Mouse (Mus musculus) CH12.LX (cell line): ENCODE measurements at regions not wholly inside any gene's neighbourhood (a gene's known extent, or its start where the extent isn't known, plus 50 kb on each side); places are given as distances from the start of the nearest gene placed in this dataset.

Source experiments
- DNase-seq: peaks from one replicate; pipeline ENCODE4 v3.0.0-alpha.2; 2013; ENCODE audit errors: extremely low read depth
- H3K27ac ChIP-seq: 2 replicates; pipeline ENCODE4 v1.5.1; 2012; ENCODE audit warnings: low read depth, mild to moderate bottlenecking, control low read depth, moderate library complexity; ENCODE audit not compliant: insufficient read depth
- H3K27me3 ChIP-seq: replicated peaks from 2 replicates; pipeline ENCODE3; 2012; ENCODE audit warnings: inconsistent platforms
- H3K36me3 ChIP-seq, 2 experiments: replicated peaks in 1 of 2; 2 replicates each; pipeline versions ENCODE3 to v1.6.1; 2012; ENCODE audit warnings: inconsistent platforms in 1 of 2, low read length in 1 of 2, mild to moderate bottlenecking in 1 of 2, mixed read lengths in 1 of 2, moderate library complexity in 1 of 2; ENCODE audit not compliant: control insufficient read depth in 1 of 2, insufficient read depth in 1 of 2
- H3K4me1 ChIP-seq, 2 experiments: 2 replicates each; pipeline ENCODE4 v1.6.1; 2012; ENCODE audit warnings: inconsistent platforms in 1 of 2, moderate library complexity in 1 of 2; ENCODE audit not compliant: insufficient read depth in 2 of 2, control insufficient read depth in 1 of 2
- H3K4me2 ChIP-seq: 2 replicates; pipeline ENCODE4 v1.6.1; 2012; ENCODE audit warnings: low read depth, mild to moderate bottlenecking, control low read depth; ENCODE audit not compliant: poor library complexity, insufficient read depth, severe bottlenecking
- H3K4me3 ChIP-seq, 3 experiments: fragments of 150-350 bp in 1 of 3; sonication (generic) in 1 of 3; replicated peaks in 1 of 3; 2 replicates each; pipeline versions ENCODE3 to v1.5.1; 2011 to 2012; ENCODE audit warnings: low read depth in 2 of 3, low read length in 2 of 3, mild to moderate bottlenecking in 2 of 3, moderate library complexity in 2 of 3, control low read depth in 1 of 3, improper control_type of control experiment in 1 of 3, inconsistent platforms in 1 of 3, mixed read lengths in 1 of 3; ENCODE audit not compliant: poor library complexity in 1 of 3
- H3K79me2 ChIP-seq: replicated peaks from 2 replicates; pipeline ENCODE4 v1.6.1; 2012; ENCODE audit warnings: mild to moderate bottlenecking, moderate library complexity; ENCODE audit not compliant: control insufficient read depth, poor library complexity, insufficient read depth, severe bottlenecking; ENCODE audit errors: extremely low read depth
- H3K9ac ChIP-seq: 2 replicates; pipeline ENCODE4 v1.6.1; 2012; ENCODE audit warnings: low read depth, mild to moderate bottlenecking, control low read depth, moderate library complexity; ENCODE audit not compliant: insufficient read depth
- H3K9me3 ChIP-seq: replicated peaks from 2 replicates; pipeline ENCODE3; 2012; ENCODE audit warnings: low read length, inconsistent platforms, mixed read lengths
- CHD1 ChIP-seq: IDR thresholded peaks from 2 replicates; pipeline ENCODE4 v1.6.1; 2012; ENCODE audit warnings: low read depth, low read length, improper control_type of control experiment, inconsistent platforms
- ELF1 ChIP-seq: IDR thresholded peaks from 2 replicates; pipeline ENCODE4 v1.6.1; 2014; ENCODE audit warnings: low read depth, mild to moderate bottlenecking, inconsistent platforms, low read length, improper control_type of control experiment
- EP300 ChIP-seq: IDR thresholded peaks from 2 replicates; pipeline ENCODE4 v1.6.1; 2011; ENCODE audit warnings: low read length, improper control_type of control experiment
- ETS1 ChIP-seq: conservative IDR thresholded peaks from 2 replicates; pipeline ENCODE4 v1.6.1; 2012; ENCODE audit warnings: low read depth, mild to moderate bottlenecking, inconsistent platforms, low read length, improper control_type of control experiment, moderate library complexity
- GABPA ChIP-seq: IDR thresholded peaks from 2 replicates; pipeline ENCODE4 v1.6.1; 2012; ENCODE audit warnings: low read depth, low read length, improper control_type of control experiment, inconsistent platforms; ENCODE audit not compliant: insufficient replicate concordance
- HCFC1 ChIP-seq: IDR thresholded peaks from 2 replicates; pipeline ENCODE4 v1.6.1; 2012; ENCODE audit warnings: low read depth, mild to moderate bottlenecking, inconsistent platforms, low read length, improper control_type of control experiment
- IRF4 ChIP-seq: IDR thresholded peaks from 2 replicates; pipeline ENCODE4 v1.6.1; 2014; ENCODE audit warnings: low read depth, mild to moderate bottlenecking, inconsistent platforms, low read length, improper control_type of control experiment
- JUN ChIP-seq: IDR thresholded peaks from 2 replicates; pipeline ENCODE4 v1.6.1; 2011; ENCODE audit warnings: low read depth, mild to moderate bottlenecking, low read length, improper control_type of control experiment, moderate library complexity; ENCODE audit not compliant: insufficient read depth
- KAT2A ChIP-seq: IDR thresholded peaks from 2 replicates; pipeline ENCODE4 v1.6.1; 2012; ENCODE audit warnings: low read length, improper control_type of control experiment, inconsistent platforms; ENCODE audit not compliant: insufficient replicate concordance
- MAX ChIP-seq: IDR thresholded peaks from 2 replicates; pipeline ENCODE4 v1.6.1; 2011; ENCODE audit warnings: low read length, improper control_type of control experiment
- MAZ ChIP-seq: IDR thresholded peaks from 2 replicates; pipeline ENCODE4 v1.6.1; 2012; ENCODE audit warnings: low read depth, mild to moderate bottlenecking, inconsistent platforms, low read length, improper control_type of control experiment, moderate library complexity
- MXI1 ChIP-seq: IDR thresholded peaks from 2 replicates; pipeline ENCODE4 v1.6.1; 2011; ENCODE audit warnings: mild to moderate bottlenecking, low read depth, low read length, improper control_type of control experiment
- NRF1 ChIP-seq: IDR thresholded peaks from 2 replicates; pipeline ENCODE4 v1.6.1; 2014; ENCODE audit warnings: low read depth, mild to moderate bottlenecking, inconsistent platforms, low read length, improper control_type of control experiment, moderate library complexity
- PAX5 ChIP-seq: IDR thresholded peaks from 2 replicates; pipeline ENCODE4 v1.6.1; 2012; ENCODE audit warnings: low read length, inconsistent platforms, mixed read lengths
- POLR2AphosphoS2 ChIP-seq: IDR thresholded peaks from 2 replicates; pipeline ENCODE4 v1.6.1; 2011; ENCODE audit warnings: low read depth, low read length, improper control_type of control experiment
- RCOR1 ChIP-seq: conservative IDR thresholded peaks from 2 replicates; pipeline ENCODE4 v1.6.1; 2012; ENCODE audit warnings: low read depth, mild to moderate bottlenecking, inconsistent platforms, low read length, improper control_type of control experiment
- SIN3A ChIP-seq: IDR thresholded peaks from 2 replicates; pipeline ENCODE4 v1.6.1; 2012; ENCODE audit warnings: low read length, improper control_type of control experiment, inconsistent platforms
- SMC3 ChIP-seq: IDR thresholded peaks from 2 replicates; pipeline ENCODE4 v1.6.1; 2011; ENCODE audit warnings: low read depth, low read length, improper control_type of control experiment
- TBP ChIP-seq: conservative IDR thresholded peaks from 2 replicates; pipeline ENCODE4 v1.6.1; 2011; ENCODE audit warnings: low read depth, low read length, improper control_type of control experiment
- UBTF ChIP-seq: IDR thresholded peaks from 2 replicates; pipeline ENCODE4 v1.6.1; 2012; ENCODE audit warnings: low read depth, mild to moderate bottlenecking, inconsistent platforms, low read length, improper control_type of control experiment, moderate library complexity
- USF1 ChIP-seq: IDR thresholded peaks from 2 replicates; pipeline ENCODE4 v1.6.1; 2014; ENCODE audit warnings: low read depth, mild to moderate bottlenecking, inconsistent platforms, low read length, improper control_type of control experiment
- USF2 ChIP-seq: conservative IDR thresholded peaks from 2 replicates; pipeline ENCODE4 v1.6.1; 2011; ENCODE audit warnings: low read depth, low read length, improper control_type of control experiment
- ZKSCAN1 ChIP-seq: IDR thresholded peaks from 2 replicates; pipeline ENCODE4 v1.6.1; 2012; ENCODE audit warnings: low read depth, inconsistent platforms, low read length, improper control_type of control experiment, borderline replicate concordance
- dilution Hi-C: fragments of 300-500 bp; cut with MboI; formaldehyde crosslinking; loops from 2 replicates; pipeline ENCODE4 v1.14.3; 2020; ENCODE audit warnings: low sequenced_read_pairs; ENCODE audit not compliant: extremely low pct_unique_long_range_greater_than_20kb, extremely low pct_ligation_motif_present
- in situ Hi-C: fragments of 300-500 bp; cut with MboI; formaldehyde crosslinking; loops from 3 replicates; pipeline ENCODE4 v1.14.3; 2019; ENCODE audit warnings: low sequenced_read_pairs, low pct_ligation_motif_present, low pct_unique_long_range_greater_than_20kb, mixed read lengths

DNA sequence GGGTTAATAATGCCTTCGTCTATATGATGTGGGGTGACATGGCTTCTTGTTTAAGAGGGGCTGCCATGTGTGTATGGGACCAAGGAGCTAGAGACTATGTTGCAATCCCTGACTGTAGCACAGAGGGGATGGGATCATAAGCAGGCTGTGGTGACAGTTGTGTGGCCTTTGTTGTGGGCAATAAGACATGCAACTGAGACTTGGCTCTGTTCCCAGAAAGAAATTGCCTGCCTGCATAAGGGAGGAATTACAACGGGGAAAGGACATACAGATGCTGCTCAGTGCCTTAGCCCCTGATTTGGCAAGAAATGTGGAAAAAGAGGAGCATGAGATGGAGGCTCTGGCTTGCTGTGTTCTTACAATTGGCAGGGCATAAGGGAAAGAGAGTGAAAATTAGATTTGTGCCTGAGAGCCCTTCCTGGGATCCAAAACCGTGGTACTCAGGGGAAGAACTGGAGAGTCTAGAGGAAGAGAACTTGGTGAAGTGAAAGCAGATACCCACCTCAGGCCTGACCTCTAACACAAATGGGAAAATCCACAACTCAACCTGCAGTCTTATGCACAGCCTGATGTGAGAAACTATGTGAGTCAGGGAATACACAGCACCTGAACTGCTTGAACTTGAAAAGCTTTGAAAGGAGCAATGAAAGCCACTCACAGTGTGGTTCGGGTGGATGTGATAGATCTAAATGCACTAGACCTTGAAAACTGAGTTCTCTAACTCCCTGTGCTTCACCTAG lies 271.9 kb downstream of the 4930544G11Rik start:
- in situ Hi-C loops, result no loop called here
- TF ChIP-seq MAX (no peak), KAT2A (no peak), RCOR1 (no peak), POLR2AphosphoS2 (no peak), HCFC1 (no peak), ELF1 (no peak), CHD1 (no peak), GABPA (no peak), MXI1 (no peak), USF1 (no peak), ZKSCAN1 (no peak), JUN (no peak), TBP (no peak)
- TF ChIP-seq, all 38 proteins: peak for 0
- dilution Hi-C loops, result no loop called here
- Histone ChIP-seq H3K4me3 (no peak overlapping the region), H3K27ac (no peak overlapping the region), H3K9ac (no peak overlapping the region), H3K36me3 (no peaks in the 10 kb centered on the region), H3K79me2 (no peaks in the 10 kb centered on the region), H3K9me3 (no peaks in the 10 kb centered on the region), H3K27me3 (no peaks in the 10 kb centered on the region), H3K4me1 (peaks cover 7 to 21% of the 10 kb centered on the region in 2 experiments; a peak in 3 of 4 replicates), H3K4me2 (peak overlapping the region; percentile 14; the same call in 1 of the 2 replicates)
- DNase-seq, result peak; percentile 27

DNA sequence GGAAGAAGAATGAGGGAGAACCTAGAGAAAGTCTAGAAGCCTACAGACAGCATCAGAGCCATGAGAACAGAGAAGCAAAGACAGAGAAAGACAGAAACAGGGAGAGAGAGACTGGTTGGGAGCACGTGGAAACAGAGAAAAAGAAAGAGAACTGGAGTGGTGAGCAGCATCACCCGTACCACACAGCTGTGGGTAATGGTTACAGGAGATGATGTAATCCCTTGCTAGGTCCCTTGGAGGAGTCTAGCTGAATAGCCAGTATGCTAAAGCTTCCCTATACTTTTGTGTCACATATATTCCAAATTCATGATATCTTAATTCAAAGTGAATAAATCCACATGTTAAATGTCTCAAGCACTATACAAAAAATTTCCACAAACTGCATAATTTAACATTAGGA lies 284.0 kb downstream of the 4930544G11Rik start:
- peaks cover 0 to 4% of the 10 kb centered on the region in 2 experiments; a peak in 1 of 4 replicates for H3K4me1 ChIP-seq
- H3K9me3 ChIP-seq, result no peaks in the 10 kb centered on the region
- no peak overlapping the region for H3K4me3 ChIP-seq
- no peak for TF ChIP-seq EP300
- TF ChIP-seq IRF4, result no peak
- TF ChIP-seq ETS1, result no peak
- TF ChIP-seq SMC3, result no peak
- TF ChIP-seq MAZ, result no peak
- no peak for TF ChIP-seq USF1
- no peak for TF ChIP-seq JUN
- TF ChIP-seq PAX5, result no peak
- TF ChIP-seq UBTF, result no peak
- no peak for TF ChIP-seq SIN3A
- no peak for TF ChIP-seq NRF1
- TF ChIP-seq POLR2AphosphoS2, result no peak
- TF ChIP-seq HCFC1, result no peak
- no peak for TF ChIP-seq USF2
- TF ChIP-seq, all 38 proteins: peak for 0
- DNase-seq, result peak; percentile 6
- Histone ChIP-seq H3K4me2 (0 out of 2 replicates have a peak overlapping the region, but pooled peaks have one; percentile 29), H3K79me2 (no peaks in the 10 kb centered on the region), H3K9ac (no peak overlapping the region), H3K27ac (no peak overlapping the region), H3K27me3 (no peaks in the 10 kb centered on the region), H3K36me3 (no peaks in the 10 kb centered on the region)
- dilution Hi-C loops (no loop called here), in situ Hi-C loops (no loop called here)
